Mouse (Mus musculus) heart, adult 2 months (tissue): ENCODE data around the gene Fam189a1.

ENCODE experiments used
- CTCF ChIP-seq: fragments of 200-600 bp; IDR thresholded peaks from 2 replicates; pipeline ENCODE4 v1.8.1; 2022; ENCODE audit warnings: antibody characterized with exemption, mild to moderate bottlenecking, moderate library complexity
- EP300 ChIP-seq: fragments of 200-500 bp; IDR thresholded peaks from 2 replicates; pipeline ENCODE4 v1.6.1; 2011; ENCODE audit warnings: low read depth, low read length, control low read depth; ENCODE audit not compliant: insufficient read depth
- POLR2A ChIP-seq: fragments of 200-500 bp; IDR thresholded peaks from 2 replicates; pipeline ENCODE4 v1.6.1; 2011; ENCODE audit warnings: mild to moderate bottlenecking, low read depth, low read length, control low read depth; ENCODE audit not compliant: insufficient read depth

- TF ChIP-seq CTCF (no peak), POLR2A (no peak), EP300 (no peak)
These were observed 272.0 kb downstream of the Fam189a1 start for GRCm38 (mm10) chr7:64884187-64884862.
